Mouse (Mus musculus): ENCODE results near the gene Gm28891. TPM values are rescaled to one million over a fixed set of nuclear protein-coding genes. Genes with fewer than 3 reads are reported as not detected.
"Not testable (repeated sequence)": the region's sequence is repeated elsewhere in the genome, so short reads cannot be mapped to it uniquely, and the experiment has no call there.

Gm28891 gene
- total RNA-seq (2014; rRNA removed; ENCODE audit: low replicate concordance) (not detected in 2 replicates), polyA plus RNA-seq (2015; fragmentation: Nextera tagmentation; extraction: Ambion mirVana) (not detected in 2 replicates)

GRCm38 (mm10) chrY:60240902-60241301, at the start of gene Gm28891:
TSS of gene Gm28891 (plus strand) at chrY:60241202.
- not testable (repeated sequence) for H3K27ac ChIP-seq (ENCODE audit: low read depth); H3K36me3 ChIP-seq (replicated peaks; ENCODE audit: control insufficient read depth, insufficient read depth, low read length); H3K9ac ChIP-seq (replicated peaks; ENCODE audit: low read depth, low read length); H3K4me2 ChIP-seq (ENCODE audit: low read depth, low read length); ATAC-seq (ENCODE audit: insufficient read depth, low read depth); H3K27me3 ChIP-seq (ENCODE audit: control insufficient read depth, insufficient read depth, low read length); H3K9me3 ChIP-seq (replicated peaks; ENCODE audit: control insufficient read depth, low read length); DNase-seq (ENCODE audit: low spot score); H3K4me1 ChIP-seq (ENCODE audit: control insufficient read depth, insufficient read depth); H3K4me3 ChIP-seq (ENCODE audit: low read depth, low read length)
- 90% methylated on average over 3 of the region's 8 CpGs for WGBS

All from heart, postnatal 0 days (tissue).